Mouse (Mus musculus) embryonic facial prominence, embryonic 14.5 days (tissue): ENCODE measurements around the gene Cox11. TPM values are rescaled to one million over a fixed set of nuclear protein-coding genes. Genes with fewer than 3 reads are reported as not detected.

Experiments used
- ATAC-seq: fragments of 200-750 bp; cut with Nextera tagmentation; 2 replicates; pipeline ENCODE4 v1.8.0; 2017; ENCODE audit warnings: low read depth, moderate number of reproducible peaks, moderate TSS enrichment
- DNase-seq: peaks from one replicate; pipeline ENCODE4 v3.0.0-alpha.2; 2015; ENCODE audit warnings: low spot score
- H3K27ac ChIP-seq: fragments of 300-500 bp; sonication (generic); replicated peaks from 2 replicates; pipeline ENCODE4 v1.5.1; 2014; ENCODE audit warnings: low read depth, mild to moderate bottlenecking, low read length, moderate library complexity
- H3K27me3 ChIP-seq: fragments of 300-500 bp; sonication (generic); replicated peaks from 2 replicates; pipeline ENCODE4 v1.6.1; 2014; ENCODE audit warnings: low read length; ENCODE audit not compliant: control insufficient read depth, insufficient read depth
- H3K36me3 ChIP-seq: fragments of 300-500 bp; sonication (generic); 2 replicates; pipeline ENCODE4 v1.6.1; 2014; ENCODE audit warnings: low read length, mixed read lengths; ENCODE audit not compliant: control insufficient read depth, insufficient read depth
- H3K4me1 ChIP-seq: fragments of 300-500 bp; sonication (generic); 2 replicates; pipeline ENCODE4 v1.6.1; 2014; ENCODE audit warnings: antibody characterized with exemption, low read length; ENCODE audit not compliant: control insufficient read depth, insufficient read depth
- H3K4me2 ChIP-seq: fragments of 300-500 bp; sonication (generic); 2 replicates; pipeline ENCODE4 v1.6.1; 2014; ENCODE audit warnings: low read depth, mild to moderate bottlenecking, low read length, moderate library complexity, mixed read lengths
- H3K4me3 ChIP-seq: fragments of 300-500 bp; sonication (generic); 2 replicates; pipeline ENCODE4 v1.5.1; 2014; ENCODE audit warnings: low read depth, mild to moderate bottlenecking, low read length
- H3K9ac ChIP-seq: fragments of 300-500 bp; sonication (generic); 2 replicates; pipeline ENCODE4 v1.6.1; 2014; ENCODE audit warnings: low read depth, mild to moderate bottlenecking, low read length, moderate library complexity, mixed read lengths
- H3K9me3 ChIP-seq: fragments of 300-500 bp; sonication (generic); 2 replicates; pipeline ENCODE4 v1.6.1; 2016; ENCODE audit warnings: low read length; ENCODE audit not compliant: control insufficient read depth
- WGBS: fragments of 180-500 bp; shearing (Covaris S2); extraction: QIAGEN DNeasy Blood & Tissue Kit; methylation state at CpG from one replicate; pipeline ENCODE4 v1.1.7; 2014; 5-methylcytosine and 5-hydroxymethylcytosine counted together
- polyA plus RNA-seq: library from polyadenylated mRNA; unstranded; fragments of >200 nt; fragmentation: Nextera tagmentation; extraction: Ambion mirVana; gene quantifications from 2 replicates; pipeline ENCODE4 v1.2.1, GENCODE M21; 2014

Cox11 gene
- polyA plus RNA-seq: 22.8 and 23.3 TPM in 2 replicates

- Histone ChIP-seq H3K4me3 (peak within 1 kb of the TSS; percentile 99), H3K27me3 (no peaks in the 10 kb centered on the region), H3K4me1 (peaks cover 16% of the 10 kb centered on the region), H3K9me3 (no peaks in the 10 kb centered on the region), H3K4me2 (peak within 1 kb of the TSS; percentile 81), H3K9ac (peak within 1 kb of the TSS; percentile 98), H3K36me3 (peaks cover 17% of the 10 kb centered on the region), H3K27ac (peak within 1 kb of the TSS; percentile 96)
- WGBS: under 1% methylated on average over 48 of the region's 48 CpGs
- DNase-seq (peak; percentile 98), ATAC-seq (peak; percentile 96)
These were observed at the start of gene Cox11, which contains the start of gene Stxbp4 for GRCm38 (mm10) chr11:90637440-90638311. Gene Cox11, plus strand, starts transcription at chr11:90638173. Gene Stxbp4, minus strand, starts transcription at chr11:90638084.

GRCm38 (mm10) chr11:90590996-90591395 lies 47.0 kb upstream of the Cox11 start:
- DNase-seq: no peak
- no peak overlapping the region for H3K27ac ChIP-seq
- H3K9ac ChIP-seq: no peak overlapping the region
- no peak overlapping the region for H3K4me3 ChIP-seq
- H3K4me1 ChIP-seq: no peaks in the 10 kb centered on the region
- peaks cover 54% of the 10 kb centered on the region for H3K36me3 ChIP-seq
- peaks cover 17% of the 10 kb centered on the region for H3K9me3 ChIP-seq
- no peak overlapping the region for H3K4me2 ChIP-seq
- 100% methylated on average over 1 of the region's 1 CpGs for WGBS
- no peak for ATAC-seq
- no peaks in the 10 kb centered on the region for H3K27me3 ChIP-seq

GRCm38 (mm10) chr11:90595826-90596225 lies 42.1 kb upstream of the Cox11 start:
- H3K27ac ChIP-seq: no peak overlapping the region
- no peaks in the 10 kb centered on the region for H3K27me3 ChIP-seq
- DNase-seq: peak; percentile 6
- H3K4me3 ChIP-seq: no peak overlapping the region
- ATAC-seq: no peak
- H3K4me1 ChIP-seq: no peaks in the 10 kb centered on the region
- no peaks in the 10 kb centered on the region for H3K9me3 ChIP-seq
- H3K9ac ChIP-seq: no peak overlapping the region
- H3K4me2 ChIP-seq: no peak overlapping the region
- WGBS: 79% methylated on average over 1 of the region's 1 CpGs
- H3K36me3 ChIP-seq: peaks cover 50% of the 10 kb centered on the region

- WGBS: 87% methylated on average over 2 of the region's 2 CpGs
- H3K4me1 ChIP-seq: no peaks in the 10 kb centered on the region
- no peaks in the 10 kb centered on the region for H3K9me3 ChIP-seq
- H3K4me2 ChIP-seq: no peak overlapping the region
- peaks cover 61% of the 10 kb centered on the region for H3K36me3 ChIP-seq
- no peak overlapping the region for H3K9ac ChIP-seq
- ATAC-seq: no peak
- H3K27ac ChIP-seq: no peak overlapping the region
- DNase-seq: no peak
- H3K27me3 ChIP-seq: no peaks in the 10 kb centered on the region
- no peak overlapping the region for H3K4me3 ChIP-seq
These were observed 34.9 kb upstream of the Cox11 start for GRCm38 (mm10) chr11:90603066-90603465.

- DNase-seq: peak; percentile 29
- H3K4me1 ChIP-seq: no peaks in the 10 kb centered on the region
- H3K4me3 ChIP-seq: no peak overlapping the region
These were observed 25.9 kb upstream of the Cox11 start for GRCm38 (mm10) chr11:90612118-90612517.

GRCm38 (mm10) chr11:90614743-90615142 lies 23.2 kb upstream of the Cox11 start:
- H3K4me3 ChIP-seq: no peak overlapping the region
- H3K9ac ChIP-seq: no peak overlapping the region
- H3K4me2 ChIP-seq: no peak overlapping the region
- H3K27me3 ChIP-seq: no peaks in the 10 kb centered on the region
- WGBS: 90% methylated on average over 6 of the region's 6 CpGs
- no peaks in the 10 kb centered on the region for H3K9me3 ChIP-seq
- peaks cover 21% of the 10 kb centered on the region; the same call in 1 of the 2 replicates for H3K36me3 ChIP-seq
- no peaks in the 10 kb centered on the region for H3K4me1 ChIP-seq
- no peak for DNase-seq
- ATAC-seq: no peak
- H3K27ac ChIP-seq: no peak overlapping the region

More at GRCm38 (mm10) chr11:90612118-90612517, 25.9 kb upstream of the Cox11 start:
- Histone ChIP-seq H3K36me3 (peaks cover 19% of the 10 kb centered on the region), H3K4me2 (no peak overlapping the region), H3K27ac (no peak overlapping the region), H3K9me3 (no peaks in the 10 kb centered on the region), H3K27me3 (no peaks in the 10 kb centered on the region), H3K9ac (no peak overlapping the region)
- ATAC-seq: no peak

- H3K9me3 ChIP-seq: no peaks in the 10 kb centered on the region
- no peak overlapping the region for H3K4me3 ChIP-seq
- peaks cover 29% of the 10 kb centered on the region; the same call in 1 of the 2 replicates for H3K36me3 ChIP-seq
- H3K27me3 ChIP-seq: no peaks in the 10 kb centered on the region
- H3K9ac ChIP-seq: no peak overlapping the region
- DNase-seq: peak; percentile 45
- no peak overlapping the region for H3K4me2 ChIP-seq
- no peak for ATAC-seq
- no peaks in the 10 kb centered on the region for H3K4me1 ChIP-seq
- no peak overlapping the region for H3K27ac ChIP-seq
These were observed 21.5 kb upstream of the Cox11 start for GRCm38 (mm10) chr11:90616431-90616830.

- 0 out of 2 replicates have a peak, but pooled peaks cover 23% of the 10 kb centered on the region for H3K36me3 ChIP-seq
- no peak overlapping the region for H3K9ac ChIP-seq
- no peak overlapping the region for H3K4me3 ChIP-seq
- ATAC-seq (no peak), DNase-seq (no peak)
- H3K27ac ChIP-seq: no peak overlapping the region
- WGBS: 78% methylated on average over 12 of the region's 12 CpGs
- H3K9me3 ChIP-seq: no peaks in the 10 kb centered on the region
- no peaks in the 10 kb centered on the region for H3K4me1 ChIP-seq
- H3K4me2 ChIP-seq: no peak overlapping the region
- H3K27me3 ChIP-seq: no peaks in the 10 kb centered on the region
These were observed 15.9 kb upstream of the Cox11 start for GRCm38 (mm10) chr11:90622044-90622443.
